Mouse (Mus musculus) intestine, embryonic 16.5 days (tissue): ENCODE data around the gene Igflr1. TPM values are rescaled to one million over a fixed set of nuclear protein-coding genes. Genes with fewer than 3 reads are reported as not detected.

ENCODE experiments used
- ATAC-seq: fragments of 200-750 bp; cut with Nextera tagmentation; 2 replicates; pipeline ENCODE4 v1.8.0; 2017; ENCODE audit warnings: moderate TSS enrichment, moderate library complexity
- H3K27ac ChIP-seq: fragments of 300-500 bp; sonication (generic); 2 replicates; pipeline ENCODE4 v1.5.1; 2014; ENCODE audit warnings: mild to moderate bottlenecking, low read length
- H3K27me3 ChIP-seq: fragments of 300-500 bp; sonication (generic); replicated peaks from 2 replicates; pipeline ENCODE4 v1.6.1; 2014; ENCODE audit warnings: low read length, control low read depth, mixed read lengths; ENCODE audit not compliant: control insufficient read depth, insufficient read depth
- H3K36me3 ChIP-seq: fragments of 300-500 bp; sonication (generic); 2 replicates; pipeline ENCODE4 v1.6.1; 2014; ENCODE audit warnings: low read length, control low read depth; ENCODE audit not compliant: control insufficient read depth, insufficient read depth
- H3K4me1 ChIP-seq: fragments of 300-500 bp; sonication (generic); 2 replicates; pipeline ENCODE4 v1.6.1; 2014; ENCODE audit warnings: low read length, control low read depth, mixed read lengths; ENCODE audit not compliant: control insufficient read depth, insufficient read depth
- H3K4me2 ChIP-seq: fragments of 300-500 bp; sonication (generic); 2 replicates; pipeline ENCODE4 v1.6.1; 2014; ENCODE audit warnings: low read depth, low read length, control low read depth
- H3K4me3 ChIP-seq: fragments of 300-500 bp; sonication (generic); 2 replicates; pipeline ENCODE4 v1.5.1; 2014; ENCODE audit warnings: mild to moderate bottlenecking, low read length
- H3K9ac ChIP-seq: fragments of 300-500 bp; sonication (generic); 2 replicates; pipeline ENCODE4 v1.6.1; 2014; ENCODE audit warnings: low read depth, low read length
- H3K9me3 ChIP-seq: fragments of 300-500 bp; sonication (generic); 2 replicates; pipeline ENCODE4 v1.6.1; 2016; ENCODE audit warnings: low read length, control low read depth; ENCODE audit not compliant: control insufficient read depth
- WGBS: fragments of 180-500 bp; shearing (Covaris S2); extraction: QIAGEN DNeasy Blood & Tissue Kit; methylation state at CpG from one replicate; pipeline ENCODE4 v1.1.7; 2014; 5-methylcytosine and 5-hydroxymethylcytosine counted together
- polyA plus RNA-seq: library from polyadenylated mRNA; unstranded; fragments of >200 nt; fragmentation: Nextera tagmentation; extraction: Ambion mirVana; gene quantifications from 2 replicates; pipeline ENCODE4 v1.2.1, GENCODE M21; 2015

Gene Igflr1
- polyA plus RNA-seq, 1 experiment from 2014 or later, result 5.4 TPM

- no peak for ATAC-seq
- H3K9ac ChIP-seq, result 0 out of 2 replicates have a peak overlapping the region, but pooled peaks have one; percentile 16
- 76% methylated on average over 9 of the region's 9 CpGs for WGBS
Observed at GRCm38 (mm10) chr7:30531291-30531815, 33.9 kb upstream of the Igflr1 start.

GRCm38 (mm10) chr7:30532931-30533330 lies 32.3 kb upstream of the Igflr1 start:
- H3K27ac ChIP-seq, result no peak overlapping the region; the same call in 1 of the 2 replicates
- H3K9me3 ChIP-seq, result no peaks in the 10 kb centered on the region
- H3K36me3 ChIP-seq, result peaks cover 10% of the 10 kb centered on the region; the same call in 1 of the 2 replicates
- peak overlapping the region; percentile 40; the same call in 1 of the 2 replicates for H3K9ac ChIP-seq
- no peak overlapping the region for H3K4me3 ChIP-seq
- no peak for ATAC-seq
- peak overlapping the region; percentile 19; the same call in 1 of the 2 replicates for H3K4me2 ChIP-seq
- peaks cover 27% of the 10 kb centered on the region for H3K4me1 ChIP-seq
- no peaks in the 10 kb centered on the region for H3K27me3 ChIP-seq
- 40% methylated on average over 8 of the region's 8 CpGs for WGBS

More at GRCm38 (mm10) chr7:30531291-30531815, 33.9 kb upstream of the Igflr1 start:
- Histone ChIP-seq H3K4me3 (no peak overlapping the region), H3K27me3 (no peaks in the 10 kb centered on the region), H3K27ac (no peak overlapping the region), H3K4me2 (no peak overlapping the region), H3K9me3 (no peaks in the 10 kb centered on the region), H3K36me3 (peaks cover 14% of the 10 kb centered on the region; the same call in 1 of the 2 replicates), H3K4me1 (peaks cover 30% of the 10 kb centered on the region)

GRCm38 (mm10) chr7:30533941-30534632 lies 31.1 kb upstream of the Igflr1 start:
- ATAC-seq, result peak; percentile 16
- H3K9me3 ChIP-seq, result no peaks in the 10 kb centered on the region
- no peak overlapping the region; the same call in 1 of the 2 replicates for H3K27ac ChIP-seq
- H3K4me2 ChIP-seq, result peak overlapping the region; percentile 97
- peak overlapping the region; percentile 80 for H3K4me3 ChIP-seq
- peak overlapping the region; percentile 78 for H3K9ac ChIP-seq
- peaks cover 27% of the 10 kb centered on the region for H3K4me1 ChIP-seq
- peaks cover 4% of the 10 kb centered on the region; the same call in 1 of the 2 replicates for H3K36me3 ChIP-seq
- 14% methylated on average over 23 of the region's 26 CpGs for WGBS
- no peaks in the 10 kb centered on the region for H3K27me3 ChIP-seq

GRCm38 (mm10) chr7:30534633-30535577 lies 30.3 kb upstream of the Igflr1 start, which contains the start of gene Arhgap33:
Gene Arhgap33 (minus strand): TSS chr7:30535060.
- Histone ChIP-seq H3K4me1 (peaks cover 27% of the 10 kb centered on the region), H3K9me3 (no peaks in the 10 kb centered on the region), H3K27ac (peak within 1 kb of the TSS; percentile 63), H3K36me3 (no peaks in the 10 kb centered on the region), H3K4me3 (peak within 1 kb of the TSS; percentile 80), H3K4me2 (peak within 1 kb of the TSS; percentile 97), H3K9ac (peak within 1 kb of the TSS; percentile 78), H3K27me3 (no peaks in the 10 kb centered on the region)
- WGBS, result under 1% methylated on average over 72 of the region's 84 CpGs
- ATAC-seq, result peak; percentile 94

GRCm38 (mm10) chr7:30540572-30540971 lies 24.7 kb upstream of the Igflr1 start:
- H3K9me3 ChIP-seq, result no peaks in the 10 kb centered on the region
- no peak overlapping the region for H3K4me2 ChIP-seq
- no peak for ATAC-seq
- peaks cover 8% of the 10 kb centered on the region; the same call in 1 of the 2 replicates for H3K36me3 ChIP-seq
- no peaks in the 10 kb centered on the region for H3K27me3 ChIP-seq
- H3K27ac ChIP-seq, result no peak overlapping the region
- no peak overlapping the region for H3K9ac ChIP-seq
- H3K4me1 ChIP-seq, result peaks cover under 1% of the 10 kb centered on the region
- WGBS, result 90% methylated on average over 7 of the region's 7 CpGs
- H3K4me3 ChIP-seq, result no peak overlapping the region

- no peaks in the 10 kb centered on the region for H3K9me3 ChIP-seq
- no peak overlapping the region for H3K9ac ChIP-seq
- no peak overlapping the region for H3K4me2 ChIP-seq
- no peak overlapping the region for H3K27ac ChIP-seq
- H3K4me3 ChIP-seq, result no peak overlapping the region
- 94% methylated on average over 2 of the region's 2 CpGs for WGBS
- H3K27me3 ChIP-seq, result no peaks in the 10 kb centered on the region
- ATAC-seq, result no peak
- H3K36me3 ChIP-seq, result peaks cover 11% of the 10 kb centered on the region
- H3K4me1 ChIP-seq, result no peaks in the 10 kb centered on the region
Observed at GRCm38 (mm10) chr7:30544327-30544726, 20.9 kb upstream of the Igflr1 start.

GRCm38 (mm10) chr7:30549880-30550279 lies 15.3 kb upstream of the Igflr1 start:
- Histone ChIP-seq H3K9me3 (no peaks in the 10 kb centered on the region), H3K27me3 (no peaks in the 10 kb centered on the region), H3K36me3 (peaks cover 6% of the 10 kb centered on the region), H3K27ac (no peak overlapping the region), H3K4me2 (no peak overlapping the region), H3K4me1 (peaks cover 9% of the 10 kb centered on the region), H3K4me3 (no peak overlapping the region), H3K9ac (no peak overlapping the region)
- no peak for ATAC-seq
- 95% methylated on average over 2 of the region's 2 CpGs for WGBS

- Histone ChIP-seq H3K4me2 (no peak overlapping the region), H3K9ac (no peak overlapping the region), H3K27ac (no peak overlapping the region), H3K4me1 (peaks cover 9% of the 10 kb centered on the region), H3K9me3 (no peaks in the 10 kb centered on the region), H3K27me3 (no peaks in the 10 kb centered on the region), H3K36me3 (peaks cover 6% of the 10 kb centered on the region), H3K4me3 (no peak overlapping the region)
- ATAC-seq, result no peak
- 97% methylated on average over 1 of the region's 1 CpGs for WGBS
Observed at GRCm38 (mm10) chr7:30550603-30551002, 14.6 kb upstream of the Igflr1 start.
